Mouse (Mus musculus) thymus, postnatal 36 days (tissue): ENCODE measurements around the gene Enox1.

Experiments
- DNase-seq, 2 experiments: peaks; one replicate each; pipeline ENCODE4 v3.0.0; 2022; ENCODE audit warnings: mixed read lengths in 2 of 2

Gene Enox1

DNA sequence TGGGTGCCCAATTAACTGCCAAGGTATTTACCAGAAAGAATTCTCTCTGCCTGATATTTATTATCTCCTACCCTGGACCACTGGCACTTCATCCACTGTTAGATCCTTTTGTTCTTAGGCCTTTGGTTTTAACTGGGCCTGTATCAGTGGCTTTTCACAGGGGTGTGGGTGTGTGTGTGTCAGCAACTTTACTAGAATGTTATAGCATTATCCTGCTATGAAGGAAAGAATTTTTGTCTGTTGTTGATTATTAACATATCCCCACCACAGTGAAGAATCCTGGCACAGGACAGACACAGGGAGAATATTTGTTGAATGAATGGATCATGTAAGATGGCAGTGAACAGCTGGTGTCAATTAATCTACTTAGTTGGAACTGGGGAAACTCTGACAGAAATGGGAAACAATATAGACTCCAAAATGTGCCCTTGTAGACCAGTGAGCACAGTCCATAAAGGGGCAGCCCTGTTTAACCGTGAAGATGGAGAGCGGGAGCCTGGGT lies 40.9 kb downstream of the Enox1 start:
- DNase-seq, result no peak

- DNase-seq, result no peak
Measured at GRCm38 (mm10) chr14:77210889-77211288, 54.3 kb downstream of the Enox1 start.

GRCm38 (mm10) chr14:77213210-77213609 lies 56.6 kb downstream of the Enox1 start:
- no peak for DNase-seq

GRCm38 (mm10) chr14:77214848-77215247 lies 58.3 kb downstream of the Enox1 start:
- DNase-seq, result no peak

DNA sequence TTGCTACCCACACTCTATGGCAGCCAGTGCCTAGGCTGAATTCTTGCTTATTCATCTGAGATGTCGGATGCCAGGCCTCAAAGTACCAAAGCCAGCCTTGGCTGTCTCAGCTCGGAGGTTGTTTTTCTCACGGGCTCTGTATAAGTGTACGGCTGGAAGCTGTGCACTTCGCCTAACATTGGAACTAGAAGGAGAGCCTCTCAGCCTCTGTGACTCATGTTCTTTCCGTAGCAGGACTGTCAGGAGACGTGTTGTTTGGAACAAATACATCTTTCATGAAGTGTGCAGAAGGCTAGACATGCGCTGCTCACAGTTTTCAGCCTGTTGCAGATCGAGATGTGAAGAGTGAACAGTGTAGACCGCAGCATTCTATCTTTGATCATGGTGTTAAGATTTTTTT lies 68.8 kb downstream of the Enox1 start:
- no peak for DNase-seq

DNA sequence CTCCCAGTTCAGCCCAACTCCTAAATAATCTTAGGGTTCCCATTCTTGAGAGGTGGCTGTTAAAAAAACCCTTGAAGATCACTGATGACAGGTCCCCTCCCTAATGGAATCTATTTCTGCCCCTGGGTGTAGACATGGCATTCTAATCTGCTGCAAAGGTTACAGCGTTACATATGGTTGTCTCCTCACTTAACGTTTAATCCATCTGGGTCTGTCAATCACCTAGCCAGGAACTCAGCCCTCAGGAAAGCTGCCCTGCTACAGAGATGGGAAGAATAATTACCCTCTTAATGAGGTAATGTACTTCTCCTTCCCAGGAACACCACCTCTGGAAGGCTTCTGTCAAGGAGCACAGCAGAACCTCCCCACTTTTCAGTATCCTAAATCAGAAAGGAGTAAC lies 82.2 kb downstream of the Enox1 start:
- no peak for DNase-seq

DNA sequence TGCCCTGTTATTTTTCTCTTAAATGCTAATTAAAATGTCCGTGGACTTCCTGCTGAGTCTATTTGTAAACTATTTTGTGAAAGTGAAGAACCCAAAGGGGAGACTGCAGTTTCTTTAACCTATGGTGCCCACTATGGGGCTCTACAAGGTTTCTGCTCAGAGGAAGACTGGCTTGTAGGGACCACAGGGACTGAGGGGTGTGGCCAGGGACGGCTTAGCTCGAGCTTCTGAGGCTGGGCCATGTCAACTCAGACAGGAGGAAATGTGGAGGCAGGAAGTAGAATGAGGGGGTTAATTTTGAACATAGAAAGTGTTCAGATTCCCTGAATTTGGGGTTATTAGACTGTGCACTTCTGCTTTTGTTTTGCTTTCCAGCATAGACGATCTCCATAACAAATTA lies 82.8 kb downstream of the Enox1 start:
- no peak for DNase-seq

DNA sequence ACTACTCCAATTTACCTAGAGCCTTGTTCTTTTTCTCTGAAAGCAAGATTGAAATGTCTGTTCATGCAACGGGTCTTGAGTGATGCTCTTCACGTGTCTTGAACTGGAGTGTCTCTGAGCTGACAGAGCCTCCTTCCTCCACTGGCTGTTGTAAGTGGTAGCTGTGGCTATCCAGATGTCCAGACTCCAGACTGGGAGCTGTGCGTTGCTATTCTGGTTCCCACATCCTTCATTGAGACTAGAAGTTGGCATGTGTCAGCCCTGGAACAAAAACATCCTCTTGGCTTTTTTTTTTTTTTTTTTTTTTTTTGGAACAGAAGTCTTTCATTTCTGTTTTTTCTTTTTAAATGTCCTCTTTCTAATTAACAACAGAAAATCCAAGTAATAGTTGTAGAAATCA lies 90.4 kb downstream of the Enox1 start:
- DNase-seq, result no peak

GRCm38 (mm10) chr14:77248426-77248825 lies 91.9 kb downstream of the Enox1 start:
- no peak for DNase-seq

DNA sequence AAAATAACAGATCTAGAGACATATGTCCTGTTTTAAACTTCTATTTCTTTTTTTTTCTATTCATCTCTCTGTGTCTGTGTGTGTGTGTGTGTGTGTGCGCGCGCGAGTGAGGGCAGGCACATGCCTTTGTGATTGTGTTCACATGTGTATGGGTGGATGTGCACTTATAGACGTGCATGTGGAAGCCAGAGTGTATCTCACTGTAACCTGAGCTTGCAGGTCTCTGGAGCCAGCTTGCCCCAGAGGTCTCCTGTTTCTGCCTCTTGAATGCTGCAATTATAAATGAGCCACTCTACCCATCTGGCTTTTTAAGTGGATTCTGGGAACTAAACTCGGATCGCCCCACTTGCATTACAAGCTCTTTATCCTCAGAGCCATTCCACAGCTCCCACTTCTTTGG lies 92.4 kb downstream of the Enox1 start:
- DNase-seq, result no peak

DNA sequence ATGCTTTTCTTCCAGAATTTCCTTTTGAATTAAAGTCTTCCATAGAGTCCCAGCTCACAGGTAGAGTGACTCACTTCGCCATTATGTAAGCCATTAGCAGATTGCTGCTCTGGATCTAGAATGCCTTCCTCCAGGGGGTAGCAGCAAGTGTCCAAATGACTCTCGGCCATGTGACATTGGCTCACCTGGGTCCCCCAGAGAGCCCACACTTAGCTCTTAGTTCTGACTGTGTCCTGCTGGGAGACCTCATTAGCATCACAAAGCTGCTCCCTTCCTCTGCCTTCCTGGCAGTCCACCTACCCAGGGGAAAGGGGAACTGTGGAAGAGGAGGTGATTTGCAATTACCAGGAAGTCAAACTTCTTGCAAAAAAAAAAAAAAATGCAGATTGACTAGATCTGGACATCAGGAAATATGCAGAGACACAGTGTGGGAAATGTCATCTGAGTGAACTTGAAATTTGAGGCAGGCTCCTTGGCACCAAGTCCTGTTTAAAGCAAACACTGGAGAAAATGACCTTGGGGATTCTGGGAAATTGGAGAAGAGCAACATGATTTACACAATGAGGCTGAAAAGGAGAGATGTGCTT lies 94.2 kb downstream of the Enox1 start:
- no peak for DNase-seq

- DNase-seq, result no peak
Measured at GRCm38 (mm10) chr14:77255201-77255600, 98.6 kb downstream of the Enox1 start.

GRCm38 (mm10) chr14:77255711-77256110 lies 99.1 kb downstream of the Enox1 start:
- no peak for DNase-seq

DNA sequence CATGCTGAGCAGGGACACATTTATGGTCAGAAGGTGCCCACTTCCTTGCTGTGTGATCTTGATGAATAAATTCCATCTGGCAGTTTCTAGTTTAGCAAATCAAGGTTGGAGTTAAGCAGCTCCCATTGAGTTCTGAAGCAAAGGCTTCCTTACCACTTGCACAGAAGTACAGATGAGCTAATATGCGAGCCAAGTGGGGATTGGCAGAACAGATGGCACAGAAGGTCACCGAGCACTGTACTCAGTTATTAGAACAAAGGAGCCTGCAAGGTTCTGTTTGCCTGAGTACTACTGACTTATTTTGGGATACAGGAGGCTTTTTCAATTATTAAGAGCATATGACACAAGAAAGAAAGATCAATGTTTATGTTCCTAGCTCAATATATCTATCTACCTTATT lies 100.4 kb downstream of the Enox1 start:
- no peak for DNase-seq

- DNase-seq, result no peak
Measured at GRCm38 (mm10) chr14:77257461-77257860, 100.9 kb downstream of the Enox1 start.

GRCm38 (mm10) chr14:77258186-77258585 lies 101.6 kb downstream of the Enox1 start:
- no peak for DNase-seq

GRCm38 (mm10) chr14:77259686-77260085 lies 103.1 kb downstream of the Enox1 start:
- DNase-seq, result no peak

DNA sequence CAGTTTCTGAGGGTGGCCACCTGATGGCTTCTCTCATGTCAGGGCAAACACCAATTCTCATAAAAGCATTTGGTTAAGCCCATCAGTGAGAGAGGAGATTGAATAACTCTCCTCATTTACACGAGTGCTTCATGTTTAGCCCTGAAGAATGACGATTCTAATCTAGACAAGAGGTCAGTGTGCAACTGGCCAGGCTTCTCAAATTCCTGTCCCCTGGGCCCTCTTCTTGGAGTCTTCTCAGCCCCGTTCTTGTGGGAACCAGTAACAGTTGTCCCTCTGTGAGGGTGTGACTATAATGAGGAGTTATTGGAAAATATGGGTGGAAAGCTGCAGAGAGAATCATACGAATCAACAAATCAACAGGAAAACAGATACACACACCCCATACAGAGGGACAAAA lies 103.5 kb downstream of the Enox1 start:
- DNase-seq, result no peak

- no peak for DNase-seq
Measured at GRCm38 (mm10) chr14:77266805-77267771, 110.5 kb downstream of the Enox1 start.

DNA sequence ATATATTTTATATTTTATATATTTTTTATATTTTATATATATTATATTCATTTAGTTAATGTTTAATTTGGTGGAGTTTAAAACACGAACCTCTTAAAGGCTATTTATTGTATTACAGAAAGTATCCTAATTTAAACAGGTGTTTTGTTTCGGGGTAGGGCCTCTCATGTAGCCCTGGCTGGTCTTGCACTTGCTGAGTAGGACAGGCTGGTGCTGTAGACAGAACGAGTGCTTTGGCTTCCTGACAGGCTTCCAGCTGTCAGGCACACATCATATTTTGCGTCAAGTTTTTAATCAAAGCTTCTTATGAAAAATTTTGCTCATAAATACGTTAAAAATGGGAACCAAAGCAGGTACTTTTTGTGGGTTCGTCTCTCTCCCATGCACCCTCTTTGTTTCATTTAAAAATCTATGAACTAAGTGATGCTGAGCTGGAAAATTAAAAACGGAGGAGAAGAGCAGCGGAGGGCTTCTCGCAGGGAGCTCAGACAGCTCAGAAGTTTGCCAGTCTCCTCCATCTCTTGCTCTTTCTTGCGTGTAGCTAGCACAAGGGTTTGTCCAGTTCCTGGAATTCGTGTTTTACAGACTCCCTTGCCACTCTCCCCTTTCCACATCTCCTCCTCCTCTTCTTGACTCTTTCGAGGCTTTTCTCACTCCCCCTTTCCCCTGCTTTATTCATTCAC lies 115.8 kb downstream of the Enox1 start:
- DNase-seq, result no peak

GRCm38 (mm10) chr14:77272931-77273446 lies 116.4 kb downstream of the Enox1 start:
- DNase-seq, result no peak

DNA sequence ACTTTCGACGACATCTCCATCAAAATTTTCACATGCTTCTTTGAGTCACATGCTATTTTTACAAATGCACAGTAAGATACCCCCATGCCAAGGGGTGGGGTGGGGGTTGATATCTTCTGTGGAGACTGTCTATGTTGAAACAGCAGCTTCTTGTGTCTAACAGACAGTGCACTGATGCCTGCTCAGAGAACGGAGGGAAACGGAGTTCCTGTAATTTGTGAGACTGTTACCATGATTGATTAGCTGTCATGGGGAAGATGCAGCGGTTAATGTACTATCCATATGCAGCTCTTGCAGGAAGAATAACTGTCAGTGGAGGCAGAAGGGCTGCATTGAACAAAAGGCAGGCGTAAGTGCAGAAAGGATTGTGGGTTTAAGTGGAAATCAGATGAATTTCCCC lies 117.2 kb downstream of the Enox1 start:
- no peak for DNase-seq

- no peak for DNase-seq
Measured at GRCm38 (mm10) chr14:77275607-77276006, 119.0 kb downstream of the Enox1 start.
